Mouse (Mus musculus): ENCODE data around the gene Als2cl.

- TF ChIP-seq CTCF (IDR thresholded peaks at IDR 0.05; ENCODE audit: low read depth): no peak
- no peak for TF ChIP-seq EP300 (IDR thresholded peaks at IDR 0.05; ENCODE audit: low read depth)
Measured at GRCm38 (mm10) chr9:110920665-110921419, 41.2 kb downstream of the Als2cl start.
